ENCODE assay signal across 17 mouse cellular contexts in the genomic region with DNA sequence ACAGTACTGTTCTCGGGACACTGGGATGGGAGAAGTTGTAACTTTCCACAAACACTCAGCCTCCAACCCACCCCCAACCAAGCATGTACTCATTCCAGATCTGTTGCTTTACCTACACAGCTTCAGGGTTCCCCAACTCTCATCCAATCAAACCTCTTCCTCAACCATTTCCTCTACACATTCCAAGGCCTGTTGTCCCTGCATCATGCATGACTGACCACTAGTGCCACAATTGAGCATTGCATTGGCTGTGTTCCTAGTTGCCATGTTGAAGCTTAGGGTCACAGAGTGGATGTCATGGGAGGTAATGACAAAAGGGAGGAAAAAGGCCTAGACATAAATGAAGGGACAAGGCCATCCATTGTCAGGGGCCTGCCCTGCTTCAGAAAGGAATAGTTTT.
DNase-seq lines count a peak whose midpoint lies in the region; ATAC-seq lines count a peak whose summit lies in the region.
"Had no signal": no experiment of that assay in that cellular context is flagged by ENCODE, and none has a peak within 500 bp of the region (broad histone marks: within the 10 kb centered on the region; RNA-seq: fewer than 3 reads in every experiment).

No protein-coding gene starts in this region.

- H3K9me3 ChIP-seq in kidney, embryonic 16.5 days (ENCODE audit: low read length), result no peaks in the 10 kb centered on the region
- H3K9me3 ChIP-seq: embryonic facial prominence, embryonic 13.5 days; forebrain, embryonic 13.5 days; heart, embryonic 10.5 days; liver, embryonic 15.5 days; midbrain, embryonic 10.5 days had no signal

- H3K9ac ChIP-seq in kidney, embryonic 16.5 days (replicated peaks; ENCODE audit: low read length), result no peak overlapping the region
- H3K9ac ChIP-seq: embryonic facial prominence, embryonic 13.5 days; forebrain, embryonic 13.5 days; liver, embryonic 15.5 days had no signal

- H3K27ac ChIP-seq in kidney, embryonic 16.5 days (ENCODE audit: low read length), result no peak overlapping the region
- H3K27ac ChIP-seq: embryonic facial prominence, embryonic 13.5 days; forebrain, embryonic 13.5 days; heart, embryonic 10.5 days; liver, embryonic 15.5 days; midbrain, embryonic 10.5 days had no signal

- intact Hi-C loops in left cerebral cortex, postnatal 4 days (cut with DNase I), result no loop called here

- ATAC-seq in kidney, embryonic 16.5 days (ENCODE audit: low FRiP score, low TSS enrichment), result no peak
- ATAC-seq: forebrain, embryonic 13.5 days; intestine, embryonic 16.5 days had no signal

- DNase-seq in kidney, adult 11 months, result peak; percentile 43
- peak; percentile 6 for DNase-seq in retina, postnatal 1 day
- no peak for DNase-seq in retina, embryonic 14.5 days (ENCODE audit: low spot score)
- DNase-seq in kidney, adult 9 months, result peak; percentile 51
- no peak for DNase-seq in left cerebral cortex, postnatal 4 days
- no peak for DNase-seq in adrenal gland, postnatal 10 days
- DNase-seq in adrenal gland, postnatal 14 days, result no peak
- DNase-seq: layer of hippocampus, postnatal 36 days; thymus, postnatal 14 days had no signal

- no peaks in the 10 kb centered on the region for H3K36me3 ChIP-seq in kidney, embryonic 16.5 days (ENCODE audit: insufficient read depth, low read length)
- H3K36me3 ChIP-seq: embryonic facial prominence, embryonic 13.5 days; liver, embryonic 15.5 days; midbrain, embryonic 10.5 days had no signal

- H3K4me3 ChIP-seq in kidney, embryonic 16.5 days (ENCODE audit: low read length), result no peak overlapping the region
- H3K4me3 ChIP-seq: embryonic facial prominence, embryonic 13.5 days; forebrain, embryonic 13.5 days; heart, embryonic 10.5 days; liver, embryonic 15.5 days; midbrain, embryonic 10.5 days; myocyte had no signal

- no peak overlapping the region for H3K4me2 ChIP-seq in kidney, embryonic 16.5 days (replicated peaks; ENCODE audit: low read depth, low read length)
- H3K4me2 ChIP-seq: embryonic facial prominence, embryonic 13.5 days; forebrain, embryonic 13.5 days; liver, embryonic 15.5 days had no signal

- H3K4me1 ChIP-seq in kidney, embryonic 16.5 days (ENCODE audit: insufficient read depth, low read length), result peaks cover 14% of the 10 kb centered on the region; the same call in 1 of the 2 replicates
- H3K4me1 ChIP-seq: embryonic facial prominence, embryonic 13.5 days; forebrain, embryonic 13.5 days; heart, embryonic 10.5 days; liver, embryonic 15.5 days; midbrain, embryonic 10.5 days had no signal

- 100% methylated on average over 1 of the region's 1 CpGs for WGBS in kidney, embryonic 16.5 days

- no peaks in the 10 kb centered on the region for H3K27me3 ChIP-seq in kidney, embryonic 16.5 days (ENCODE audit: insufficient read depth, low read length)
- H3K27me3 ChIP-seq: embryonic facial prominence, embryonic 13.5 days; forebrain, embryonic 13.5 days; liver, embryonic 15.5 days had no signal

Comparison
In these comparisons a context has a peak if more than half of its experiments do, and no peak if none do; other contexts are left out.
1. DNase-seq: peak in kidney, adult 11 months (single experiment), retina, postnatal 1 day (single experiment) and kidney, adult 9 months (single experiment); none in retina, embryonic 14.5 days (single experiment), left cerebral cortex, postnatal 4 days (single experiment), adrenal gland, postnatal 10 days (single experiment) and adrenal gland, postnatal 14 days (single experiment).